Mouse (Mus musculus) c-Kit-negative CD71-positive TER-119-positive erythroid progenitor cells, embryonic 14.5 days (primary cell): Measurements from ENCODE around the gene Vat1.
"Not testable (repeated sequence)": the region's sequence is repeated elsewhere in the genome, so short reads cannot be mapped to it uniquely, and the experiment has no call there.

Experiments
- DNase-seq: peaks from one replicate; pipeline ENCODE4 v3.0.0-alpha.2; 2013; ENCODE audit warnings: low read depth, low spot score

Gene Vat1

GRCm38 (mm10) chr11:101466552-101466950 lies 521 bp upstream of the Vat1 start:
- DNase-seq, result not testable (repeated sequence)

- no peak for DNase-seq
These were observed 745 bp downstream of the Vat1 start for GRCm38 (mm10) chr11:101465101-101465868.

- no peak for DNase-seq
These were observed 1.6 kb downstream of the Vat1 start, which contains the start of gene Rnd2 for GRCm38 (mm10) chr11:101464211-101465100. Gene Rnd2 (plus strand): TSS chr11:101464999.

GRCm38 (mm10) chr11:101462583-101463440 lies 3.2 kb downstream of the Vat1 start:
- DNase-seq, result no peak

- no peak for DNase-seq
These were observed 3.9 kb downstream of the Vat1 start for GRCm38 (mm10) chr11:101462141-101462540.

GRCm38 (mm10) chr11:101460321-101460720 lies 5.7 kb downstream of the Vat1 start:
- DNase-seq, result no peak

- DNase-seq, result no peak
These were observed 6.3 kb downstream of the Vat1 start for GRCm38 (mm10) chr11:101459716-101460115.

GRCm38 (mm10) chr11:101458217-101458616 lies 7.8 kb downstream of the Vat1 start:
- no peak for DNase-seq

- no peak for DNase-seq
These were observed 8.4 kb downstream of the Vat1 start for GRCm38 (mm10) chr11:101457631-101458030.

GRCm38 (mm10) chr11:101455627-101456026 lies 10.4 kb downstream of the Vat1 start:
- no peak for DNase-seq

GRCm38 (mm10) chr11:101454702-101455101 lies 11.3 kb downstream of the Vat1 start:
- no peak for DNase-seq

GRCm38 (mm10) chr11:101452093-101452774 lies 13.8 kb downstream of the Vat1 start:
- DNase-seq, result no peak

- no peak for DNase-seq
These were observed 14.5 kb downstream of the Vat1 start for GRCm38 (mm10) chr11:101451536-101451935.

GRCm38 (mm10) chr11:101450394-101450793 lies 15.6 kb downstream of the Vat1 start:
- DNase-seq, result no peak

GRCm38 (mm10) chr11:101449596-101449995 lies 16.4 kb downstream of the Vat1 start:
- DNase-seq, result not testable (repeated sequence)

- DNase-seq, result no peak
These were observed 17.1 kb downstream of the Vat1 start for GRCm38 (mm10) chr11:101448899-101449298.

GRCm38 (mm10) chr11:101448274-101448746 lies 17.7 kb downstream of the Vat1 start, which contains the start of gene Ifi35:
Gene Ifi35 (plus strand): TSS chr11:101448407.
- DNase-seq, result peak; percentile 88

- no peak for DNase-seq
These were observed 18.2 kb downstream of the Vat1 start for GRCm38 (mm10) chr11:101447786-101448185.

GRCm38 (mm10) chr11:101446860-101447259 lies 19.2 kb downstream of the Vat1 start:
- DNase-seq, result not testable (repeated sequence)

- DNase-seq, result no peak
These were observed 19.7 kb downstream of the Vat1 start for GRCm38 (mm10) chr11:101446319-101446718.

GRCm38 (mm10) chr11:101442760-101443159 lies 23.3 kb downstream of the Vat1 start:
- DNase-seq, result no peak
